Mouse (Mus musculus) heart, embryonic 10.5 days (tissue): ENCODE measurements at regions not wholly inside any gene's neighbourhood (a gene's known extent, or its start where the extent isn't known, plus 50 kb on each side); places are given as distances from the start of the nearest gene placed in this dataset.

ENCODE experiments used
- DNase-seq: peaks from one replicate; pipeline ENCODE4 v3.0.0-alpha.2; 2017; ENCODE audit warnings: low spot score
- H3K27ac ChIP-seq: fragments of 300-500 bp; sonication (generic); 2 replicates; pipeline ENCODE4 v1.5.1; 2016; ENCODE audit warnings: mild to moderate bottlenecking
- H3K27me3 ChIP-seq: fragments of 300-500 bp; sonication (generic); 2 replicates; pipeline ENCODE4 v1.6.1; 2016; ENCODE audit warnings: mild to moderate bottlenecking; ENCODE audit not compliant: poor library complexity, insufficient read depth, severe bottlenecking
- H3K36me3 ChIP-seq: fragments of 300-500 bp; sonication (generic); 2 replicates; pipeline ENCODE4 v1.6.1; 2016; ENCODE audit warnings: mild to moderate bottlenecking, moderate library complexity
- H3K4me1 ChIP-seq: fragments of 300-500 bp; sonication (generic); 2 replicates; pipeline ENCODE4 v1.6.1; 2016; ENCODE audit warnings: mild to moderate bottlenecking
- H3K4me3 ChIP-seq: fragments of 300-500 bp; sonication (generic); 2 replicates; pipeline ENCODE4 v1.5.1; 2016; ENCODE audit warnings: mild to moderate bottlenecking, moderate library complexity
- H3K9me3 ChIP-seq: fragments of 300-500 bp; sonication (generic); 2 replicates; pipeline ENCODE4 v1.6.1; 2016; ENCODE audit warnings: mild to moderate bottlenecking, moderate library complexity
- WGBS: fragments of 180-500 bp; shearing (Covaris S2); methylation state at CpG from one replicate; pipeline ENCODE4 v1.1.7; 2016; 5-methylcytosine and 5-hydroxymethylcytosine counted together

DNA sequence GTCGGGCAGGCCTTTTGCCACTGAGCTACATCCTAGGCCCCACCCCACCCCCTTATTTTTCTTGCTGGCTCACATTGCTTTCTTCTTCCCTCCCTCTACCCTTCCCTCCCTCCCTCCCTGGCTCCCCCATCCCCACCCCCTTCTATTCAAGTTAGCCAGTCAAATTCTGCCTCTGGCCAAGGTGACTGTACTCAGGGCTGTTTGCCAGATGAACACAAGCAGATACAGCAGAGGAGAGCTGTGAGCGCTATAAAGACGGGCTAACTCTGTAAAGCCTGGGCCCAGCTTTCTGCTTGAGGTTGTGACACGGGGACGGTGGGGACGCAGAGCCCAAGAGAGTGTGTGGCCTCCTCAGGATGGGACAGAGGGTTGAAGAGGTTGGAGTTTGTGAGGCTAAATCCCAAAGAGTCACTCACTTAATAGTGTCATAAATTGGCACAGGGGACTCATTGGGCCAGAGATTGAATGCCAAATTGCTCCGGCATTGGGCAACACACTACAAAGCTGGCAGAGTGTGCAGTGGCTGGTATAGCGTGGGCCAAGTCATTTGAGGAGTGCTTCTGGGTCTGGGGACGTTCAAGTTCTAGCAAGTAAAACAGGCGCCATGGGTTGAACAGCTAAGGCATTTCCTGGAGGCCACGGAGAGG lies 110.8 kb downstream of the 2410131K14Rik start:
- DNase-seq = no peak
- H3K36me3 ChIP-seq = no peaks in the 10 kb centered on the region
- no peak overlapping the region for H3K4me3 ChIP-seq
- 68% methylated on average over 11 of the region's 11 CpGs for WGBS
- H3K4me1 ChIP-seq = peaks cover 38% of the 10 kb centered on the region
- H3K9me3 ChIP-seq = no peaks in the 10 kb centered on the region
- 0 out of 2 replicates have a peak overlapping the region, but pooled peaks have one; percentile 17 for H3K27ac ChIP-seq
- peaks cover 11% of the 10 kb centered on the region; the same call in 1 of the 2 replicates for H3K27me3 ChIP-seq

DNA sequence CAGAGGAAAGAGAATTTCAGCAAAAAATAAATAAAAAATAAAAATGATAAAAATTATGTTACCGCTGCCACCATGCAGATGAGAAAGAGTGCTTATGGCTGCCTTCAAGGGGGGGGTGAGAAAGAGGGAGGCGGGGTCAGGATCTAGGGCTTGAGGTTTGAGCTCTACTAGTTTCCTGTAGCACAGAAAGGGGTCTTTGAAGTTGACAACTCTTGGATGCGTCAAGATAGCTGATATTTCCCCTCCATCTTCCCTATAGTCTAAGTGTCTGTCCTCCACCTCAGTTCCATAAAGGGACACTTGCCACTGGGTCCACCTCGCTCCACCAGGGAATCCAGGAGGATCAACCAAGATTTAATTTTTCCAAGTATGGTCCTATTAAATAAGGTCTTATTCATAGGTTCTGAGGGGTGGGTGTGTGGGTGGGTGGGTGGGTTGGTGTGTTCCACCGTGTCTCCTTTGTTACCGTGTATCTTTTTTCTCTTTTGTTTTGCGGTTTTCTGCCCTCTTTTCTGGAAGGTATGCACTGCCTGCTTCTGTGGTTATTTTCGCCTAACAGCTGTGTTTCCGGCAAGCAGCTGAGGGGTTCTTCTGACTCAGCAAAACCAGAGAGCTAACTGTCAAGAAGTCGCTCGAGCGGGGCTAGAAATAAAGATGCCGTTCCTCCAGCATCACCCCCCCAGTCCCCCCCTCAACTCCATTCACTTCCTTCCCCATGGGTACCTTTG lies 114.8 kb downstream of the 2410131K14Rik start:
- Histone ChIP-seq H3K4me1 (peaks cover 52% of the 10 kb centered on the region), H3K4me3 (no peak overlapping the region), H3K27ac (peak overlapping the region; percentile 42; the same call in 1 of the 2 replicates), H3K27me3 (peaks cover 5% of the 10 kb centered on the region; the same call in 1 of the 2 replicates), H3K9me3 (no peaks in the 10 kb centered on the region), H3K36me3 (no peaks in the 10 kb centered on the region)
- DNase-seq = no peak
- WGBS = 50% methylated on average over 13 of the region's 13 CpGs

DNA sequence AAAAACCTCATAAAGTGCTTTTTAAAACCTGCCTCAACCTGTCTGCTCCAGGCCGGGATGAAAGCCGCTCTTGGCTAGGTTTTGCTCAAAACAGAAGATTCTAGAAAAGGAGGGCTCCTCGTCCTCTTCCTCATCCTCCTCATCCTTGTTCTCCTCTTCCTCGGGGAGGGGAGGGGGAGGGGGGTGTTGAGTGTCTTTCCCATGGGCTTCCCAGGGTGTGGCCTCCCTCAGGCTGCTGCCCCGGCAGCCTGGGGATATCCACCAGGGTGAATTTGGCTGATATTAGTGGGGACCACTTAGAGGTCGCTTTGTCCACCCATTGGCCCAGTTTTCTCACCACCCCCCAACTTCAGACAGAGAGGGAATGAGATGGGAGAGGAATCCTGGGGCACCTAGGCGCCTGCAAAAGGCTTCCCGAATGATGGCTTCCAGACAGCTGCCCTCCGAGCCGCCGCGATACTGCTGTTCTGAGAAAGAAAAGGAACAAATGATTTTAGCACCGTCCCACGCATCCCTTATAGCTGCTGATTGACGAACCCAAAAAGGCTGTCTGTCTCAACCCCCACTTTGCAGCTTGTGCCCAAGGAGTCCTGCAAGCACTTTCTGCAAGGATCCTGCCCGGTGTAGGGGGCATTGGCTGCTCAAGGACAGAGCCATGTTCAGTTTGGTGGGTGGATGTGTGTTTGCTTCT lies 115.5 kb downstream of the 2410131K14Rik start:
- Histone ChIP-seq H3K4me3 (no peak overlapping the region), H3K27me3 (peaks cover 5% of the 10 kb centered on the region; the same call in 1 of the 2 replicates), H3K4me1 (peaks cover 50% of the 10 kb centered on the region), H3K9me3 (no peaks in the 10 kb centered on the region), H3K27ac (peak overlapping the region; percentile 42), H3K36me3 (no peaks in the 10 kb centered on the region)
- 62% methylated on average over 16 of the region's 16 CpGs for WGBS
- DNase-seq = no peak

GRCm38 (mm10) chr5:118361133-118361852 lies 116.3 kb downstream of the 2410131K14Rik start:
- Histone ChIP-seq H3K4me3 (no peak overlapping the region), H3K9me3 (no peaks in the 10 kb centered on the region), H3K36me3 (no peaks in the 10 kb centered on the region), H3K27me3 (peaks cover 5% of the 10 kb centered on the region; the same call in 1 of the 2 replicates), H3K27ac (peak overlapping the region; percentile 10; the same call in 1 of the 2 replicates), H3K4me1 (peaks cover 44% of the 10 kb centered on the region)
- DNase-seq = no peak
- WGBS = 74% methylated on average over 13 of the region's 13 CpGs

GRCm38 (mm10) chr5:118361853-118362406 lies 116.9 kb downstream of the 2410131K14Rik start:
- Histone ChIP-seq H3K27ac (no peak overlapping the region), H3K9me3 (no peaks in the 10 kb centered on the region), H3K4me1 (peaks cover 49% of the 10 kb centered on the region), H3K36me3 (no peaks in the 10 kb centered on the region), H3K27me3 (peaks cover 9% of the 10 kb centered on the region; the same call in 1 of the 2 replicates), H3K4me3 (no peak overlapping the region)
- DNase-seq = no peak
- 63% methylated on average over 8 of the region's 8 CpGs for WGBS

- Histone ChIP-seq H3K36me3 (no peaks in the 10 kb centered on the region), H3K27me3 (peaks cover 9% of the 10 kb centered on the region; the same call in 1 of the 2 replicates), H3K4me3 (no peak overlapping the region), H3K9me3 (no peaks in the 10 kb centered on the region), H3K4me1 (peaks cover 54% of the 10 kb centered on the region), H3K27ac (no peak overlapping the region)
- DNase-seq = no peak
- 38% methylated on average over 4 of the region's 4 CpGs for WGBS
Measured at GRCm38 (mm10) chr5:118362738-118363137, 117.7 kb downstream of the 2410131K14Rik start.

GRCm38 (mm10) chr5:118363154-118363553 lies 118.1 kb downstream of the 2410131K14Rik start:
- Histone ChIP-seq H3K4me1 (peaks cover 54% of the 10 kb centered on the region), H3K4me3 (no peak overlapping the region), H3K9me3 (no peaks in the 10 kb centered on the region), H3K36me3 (no peaks in the 10 kb centered on the region), H3K27ac (no peak overlapping the region), H3K27me3 (peaks cover 9% of the 10 kb centered on the region; the same call in 1 of the 2 replicates)
- 57% methylated on average over 6 of the region's 6 CpGs for WGBS
- DNase-seq = no peak

DNA sequence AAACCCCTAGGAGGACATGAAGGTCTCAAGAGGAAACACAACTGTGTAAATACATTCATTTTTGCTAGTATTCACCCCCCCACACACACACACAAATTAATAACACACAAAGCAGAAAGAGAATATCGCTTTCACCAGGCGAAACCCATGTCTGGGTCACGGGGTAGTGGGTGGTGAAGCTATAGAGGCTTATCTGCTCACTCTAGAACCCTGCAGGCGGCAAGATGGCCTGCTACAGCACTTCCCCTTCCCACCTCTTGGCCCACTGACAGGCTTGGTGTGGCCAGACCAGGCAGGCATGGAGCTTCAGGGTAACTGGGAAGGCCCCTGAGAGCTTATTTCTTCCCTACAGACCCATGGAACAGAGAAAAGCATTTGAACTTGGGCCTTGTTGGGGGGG lies 119.6 kb downstream of the 2410131K14Rik start:
- H3K4me1 ChIP-seq = peaks cover 54% of the 10 kb centered on the region
- no peak overlapping the region for H3K4me3 ChIP-seq
- H3K36me3 ChIP-seq = no peaks in the 10 kb centered on the region
- 0 out of 2 replicates have a peak overlapping the region, but pooled peaks have one; percentile 25 for H3K27ac ChIP-seq
- 79% methylated on average over 4 of the region's 4 CpGs for WGBS
- H3K27me3 ChIP-seq = peaks cover 9% of the 10 kb centered on the region; the same call in 1 of the 2 replicates
- no peaks in the 10 kb centered on the region for H3K9me3 ChIP-seq
- no peak for DNase-seq

GRCm38 (mm10) chr5:118365196-118365595 lies 120.2 kb downstream of the 2410131K14Rik start:
- Histone ChIP-seq H3K27me3 (peaks cover 9% of the 10 kb centered on the region; the same call in 1 of the 2 replicates), H3K4me1 (peaks cover 48% of the 10 kb centered on the region), H3K36me3 (no peaks in the 10 kb centered on the region), H3K4me3 (no peak overlapping the region), H3K27ac (no peak overlapping the region; the same call in 1 of the 2 replicates), H3K9me3 (no peaks in the 10 kb centered on the region)
- DNase-seq = no peak
- 65% methylated on average over 7 of the region's 7 CpGs for WGBS

DNA sequence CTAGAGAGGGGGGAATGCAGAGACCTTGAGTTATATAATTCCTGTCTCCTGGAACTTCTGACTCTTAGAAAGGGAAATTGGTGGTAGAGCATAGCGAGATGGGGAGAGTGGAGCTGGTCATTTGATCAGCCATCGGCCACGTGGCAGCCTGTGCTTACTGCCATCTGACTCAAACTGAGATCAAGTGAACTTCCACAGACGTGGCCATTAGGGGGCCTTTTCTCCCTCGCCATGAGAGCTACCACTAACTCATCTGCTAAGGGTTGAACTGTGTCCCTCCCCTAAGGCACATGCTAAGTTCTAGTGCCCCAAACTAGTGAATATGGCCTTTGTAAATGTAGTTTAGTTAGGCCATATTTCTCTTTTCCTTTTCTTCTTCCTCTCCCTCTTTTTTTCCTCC lies 120.6 kb downstream of the 2410131K14Rik start:
- 34% methylated on average over 5 of the region's 5 CpGs for WGBS
- Histone ChIP-seq H3K27me3 (peaks cover 4% of the 10 kb centered on the region; the same call in 1 of the 2 replicates), H3K9me3 (no peaks in the 10 kb centered on the region), H3K27ac (no peak overlapping the region; the same call in 1 of the 2 replicates), H3K4me3 (no peak overlapping the region), H3K4me1 (peaks cover 44% of the 10 kb centered on the region), H3K36me3 (no peaks in the 10 kb centered on the region)
- no peak for DNase-seq

GRCm38 (mm10) chr5:118367047-118367446 lies 122.0 kb downstream of the 2410131K14Rik start:
- Histone ChIP-seq H3K36me3 (no peaks in the 10 kb centered on the region), H3K4me1 (peaks cover 31% of the 10 kb centered on the region), H3K4me3 (no peak overlapping the region), H3K27ac (peak overlapping the region; percentile 72), H3K9me3 (no peaks in the 10 kb centered on the region), H3K27me3 (peaks cover 4% of the 10 kb centered on the region)
- 70% methylated on average over 11 of the region's 11 CpGs for WGBS
- DNase-seq = no peak

DNA sequence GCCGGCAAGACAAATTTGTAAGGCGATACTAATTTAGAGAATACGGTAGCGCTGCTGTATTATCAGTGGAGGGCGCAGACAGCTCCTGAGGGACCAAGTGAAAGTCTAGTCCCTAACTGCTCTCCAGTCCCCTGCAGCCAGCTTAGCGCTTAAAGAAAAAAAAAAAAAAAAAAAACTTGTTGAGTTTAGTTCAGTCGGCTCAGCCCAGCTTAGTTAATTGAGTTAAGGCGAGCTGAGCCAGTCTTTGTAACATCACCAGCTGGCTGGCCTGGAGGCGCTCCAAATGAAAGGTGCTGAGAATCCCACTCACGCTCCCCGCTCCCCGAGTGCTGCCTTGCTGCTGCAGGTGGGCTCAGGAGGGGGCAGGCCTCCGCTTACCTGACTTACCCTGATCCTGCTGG lies 128.6 kb downstream of the 2410131K14Rik start:
- peaks cover 14% of the 10 kb centered on the region for H3K27me3 ChIP-seq
- whole genome bisulfite sequencing = 3% methylated on average over 13 of the region's 13 CpGs
- H3K27ac ChIP-seq = peak overlapping the region; percentile 57; the same call in 1 of the 2 replicates
- peak overlapping the region; percentile 49 for H3K4me3 ChIP-seq
- H3K9me3 ChIP-seq = no peaks in the 10 kb centered on the region
- DNase-seq = no peak
- no peaks in the 10 kb centered on the region for H3K36me3 ChIP-seq
- peaks cover 31% of the 10 kb centered on the region for H3K4me1 ChIP-seq
